Mouse (Mus musculus): ENCODE results near the gene Gm20388.

DNA sequence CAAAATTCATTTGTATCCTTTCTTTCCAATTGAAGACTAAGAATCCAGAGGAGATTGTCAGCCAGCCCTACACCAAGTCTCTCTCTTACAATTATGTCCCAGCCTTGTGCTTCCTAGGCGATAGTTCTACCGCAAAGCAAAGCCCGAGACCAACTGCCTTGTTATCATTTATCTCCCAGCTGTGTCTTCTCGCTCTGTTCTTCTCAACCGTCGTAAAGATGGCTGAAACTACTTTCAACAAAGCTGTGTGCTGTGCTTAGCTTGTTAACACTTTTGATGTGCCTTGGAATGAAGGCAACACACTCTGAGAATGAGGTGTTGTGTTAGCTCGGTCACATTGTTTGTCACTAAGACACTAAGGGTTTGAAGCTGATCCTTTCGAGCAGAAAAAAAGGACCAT lies 3421.2 kb downstream of the Gm20388 start:
- TF ChIP-seq EP300 (IDR thresholded peaks at IDR 0.05; ENCODE audit: low read depth) (peak; percentile 77), CTCF (IDR thresholded peaks at IDR 0.05; ENCODE audit: low read depth) (no peak)

Data from liver, embryonic 14.5 days (tissue).